Mouse (Mus musculus) liver (tissue): ENCODE measurements around the gene Nrn1l.

Source experiments
- DNase-seq: peaks from one replicate; pipeline ENCODE4 v3.0.0-alpha.2; 2020; ENCODE audit warnings: mixed read lengths

Nrn1l gene

DNA sequence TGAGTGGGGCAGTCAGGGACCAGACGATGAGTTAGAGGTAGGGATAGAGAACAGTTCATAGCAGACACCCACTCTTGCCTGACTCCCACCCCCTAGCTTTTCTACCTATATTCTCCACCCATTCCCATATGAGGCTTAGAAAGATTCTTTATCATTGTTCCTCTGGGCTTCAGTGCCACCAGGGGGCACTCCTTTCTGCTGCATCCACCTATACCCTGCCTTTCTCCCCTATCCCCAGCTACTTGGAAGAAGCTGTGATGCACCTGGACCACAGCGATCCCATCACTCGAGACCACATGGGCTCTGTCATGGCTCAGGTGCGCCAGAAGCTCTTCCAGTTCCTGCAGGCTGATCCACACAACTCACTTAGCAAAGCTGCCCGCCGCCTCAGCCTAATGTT lies 935 bp upstream of the Nrn1l start:
- no peak for DNase-seq

GRCm38 (mm10) chr8:105897801-105898480 lies 4.6 kb downstream of the Nrn1l start:
- no peak for DNase-seq

DNA sequence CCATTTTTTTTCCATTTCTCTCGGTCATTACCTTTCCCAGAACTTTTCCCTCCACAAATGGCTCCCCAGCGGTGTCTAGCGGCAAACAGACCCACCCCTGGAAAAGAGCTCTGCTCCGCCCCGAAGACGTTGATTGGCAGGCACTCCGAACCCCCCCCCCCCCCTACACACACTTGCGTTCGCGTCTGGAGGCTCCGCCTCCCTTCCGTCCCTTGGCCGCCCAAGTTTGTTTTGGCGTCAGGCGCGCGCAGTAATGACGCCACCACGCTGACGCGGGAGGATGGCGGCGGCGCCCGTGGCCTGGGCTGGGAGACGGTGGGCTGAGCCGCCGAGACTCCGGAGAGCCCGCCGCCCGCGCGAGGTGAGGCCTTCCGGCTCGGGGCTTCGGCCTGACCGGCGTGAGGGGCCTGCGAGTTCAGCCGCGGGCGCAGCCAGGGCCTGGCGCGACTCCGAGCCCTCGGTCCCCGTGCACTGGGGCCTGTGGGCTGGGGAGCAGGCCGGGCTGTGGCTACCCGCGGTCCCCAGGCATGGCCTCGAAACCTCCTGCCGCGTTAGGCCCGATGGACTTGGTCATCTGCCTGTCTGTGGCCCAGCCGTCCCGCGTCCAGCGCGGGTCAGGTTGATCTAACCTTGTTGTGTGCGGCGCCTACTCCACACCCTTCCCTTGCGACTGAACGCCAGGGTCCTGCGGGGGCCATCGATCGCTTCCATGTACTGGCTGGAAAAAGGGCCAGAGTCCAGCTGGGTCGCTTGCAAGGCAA lies 7.0 kb downstream of the Nrn1l start, which contains the start of gene Pskh1:
Pskh1 (plus strand) TSS at position 262 of the 761 bp plus-strand sequence.
- peak; percentile 96 for DNase-seq

DNA sequence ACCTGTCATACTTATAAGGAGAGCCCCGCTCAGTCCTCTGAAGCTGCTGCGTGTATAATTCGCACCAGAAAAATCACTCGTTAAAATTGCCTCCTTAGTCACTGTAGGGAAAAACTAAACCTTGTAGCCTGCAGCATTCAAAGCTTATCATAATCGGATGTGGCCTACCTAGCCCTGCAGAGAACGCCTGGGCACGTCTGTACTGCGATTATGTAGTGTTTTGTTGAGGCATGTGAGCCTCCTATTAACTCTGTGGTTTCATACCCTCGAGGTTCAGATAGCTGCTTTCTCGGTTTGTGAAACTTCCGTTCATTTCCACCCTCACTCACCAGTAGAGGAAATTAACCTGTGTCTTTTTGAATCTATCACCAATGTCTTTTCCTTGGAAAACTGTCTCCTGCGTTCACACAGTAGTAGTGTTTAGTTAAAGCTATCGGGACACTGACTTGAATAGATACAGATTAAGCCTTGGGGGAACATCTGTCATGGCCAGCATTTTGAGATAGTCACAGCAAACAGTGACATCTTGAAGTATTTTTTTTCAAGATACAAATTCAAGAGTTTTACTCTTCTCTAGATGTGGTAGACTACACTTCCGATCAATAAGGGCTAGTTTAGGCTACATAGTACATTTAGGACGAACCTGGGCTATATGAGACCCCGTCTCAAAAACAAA lies 7.7 kb downstream of the Nrn1l start:
- no peak for DNase-seq

GRCm38 (mm10) chr8:105919390-105919789 lies 26.0 kb downstream of the Nrn1l start:
- no peak for DNase-seq

- DNase-seq: no peak
These were observed 31.8 kb downstream of the Nrn1l start for GRCm38 (mm10) chr8:105925123-105925522.

- DNase-seq: peak; percentile 85
These were observed 37.2 kb downstream of the Nrn1l start for GRCm38 (mm10) chr8:105930602-105931001.

DNA sequence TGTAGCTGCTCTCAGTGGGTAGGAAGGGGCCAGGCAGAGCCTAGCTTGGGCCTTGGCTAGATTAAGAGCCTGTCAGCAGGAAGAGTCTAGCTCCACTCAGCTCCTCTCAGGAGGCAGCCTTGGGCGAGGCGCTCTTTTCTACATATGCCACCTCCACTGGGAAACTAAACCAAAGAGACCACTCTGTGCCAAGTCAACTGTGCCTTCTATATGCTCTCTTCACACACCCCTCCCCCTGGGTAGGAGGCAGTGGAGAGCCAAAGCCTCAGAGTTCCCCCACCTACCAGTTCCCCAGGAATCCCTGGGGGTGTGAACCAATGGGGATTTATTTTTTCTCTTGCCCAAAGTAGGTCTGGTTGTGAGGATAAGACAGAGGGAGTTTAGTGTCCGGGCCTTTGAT lies 37.9 kb downstream of the Nrn1l start:
- DNase-seq: no peak

GRCm38 (mm10) chr8:105932525-105932924 lies 39.2 kb downstream of the Nrn1l start:
- no peak for DNase-seq

DNA sequence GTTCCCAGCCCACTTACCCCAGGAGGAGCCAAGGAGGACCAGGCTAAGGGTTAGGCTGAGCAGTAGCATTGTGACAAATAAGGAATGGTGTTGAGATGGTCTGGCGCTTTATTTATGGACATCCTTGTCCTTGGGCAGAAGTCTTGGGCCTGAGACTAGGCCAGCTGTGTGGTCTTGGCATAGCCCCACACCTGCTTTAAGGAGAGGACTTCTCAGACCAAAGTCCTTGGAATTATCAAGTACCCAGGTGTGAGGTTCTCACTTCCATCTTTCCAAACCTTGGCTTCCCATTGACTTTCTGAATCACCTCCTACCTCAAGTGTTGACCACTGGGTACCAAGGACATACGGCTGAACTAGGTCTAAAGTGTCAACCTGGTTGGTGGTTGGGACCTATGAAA lies 40.4 kb downstream of the Nrn1l start, which contains the start of gene Ctrl:
Ctrl (minus strand) TSS at position 101 of the 400 bp plus-strand sequence.
- no peak for DNase-seq

DNA sequence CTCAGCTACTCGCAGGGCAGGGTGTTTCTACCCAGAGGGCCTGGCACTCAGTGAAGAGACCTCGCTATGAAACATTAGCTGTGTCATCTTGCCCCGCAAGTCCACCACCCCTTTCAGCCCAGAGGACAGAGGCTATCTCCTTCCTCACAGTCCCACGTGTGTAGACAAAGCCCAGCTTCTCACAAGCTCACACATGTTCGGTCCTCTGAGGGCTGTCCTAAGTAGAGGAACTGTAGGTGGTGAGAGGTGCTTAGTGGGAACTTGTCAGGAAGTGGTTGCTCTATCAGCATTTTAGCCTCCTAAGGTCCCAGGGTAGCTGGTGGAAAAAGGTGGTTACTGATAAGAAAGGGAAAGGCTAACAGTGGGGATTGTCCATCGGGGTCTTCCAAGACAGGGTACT lies 41.7 kb downstream of the Nrn1l start:
- DNase-seq: no peak

DNA sequence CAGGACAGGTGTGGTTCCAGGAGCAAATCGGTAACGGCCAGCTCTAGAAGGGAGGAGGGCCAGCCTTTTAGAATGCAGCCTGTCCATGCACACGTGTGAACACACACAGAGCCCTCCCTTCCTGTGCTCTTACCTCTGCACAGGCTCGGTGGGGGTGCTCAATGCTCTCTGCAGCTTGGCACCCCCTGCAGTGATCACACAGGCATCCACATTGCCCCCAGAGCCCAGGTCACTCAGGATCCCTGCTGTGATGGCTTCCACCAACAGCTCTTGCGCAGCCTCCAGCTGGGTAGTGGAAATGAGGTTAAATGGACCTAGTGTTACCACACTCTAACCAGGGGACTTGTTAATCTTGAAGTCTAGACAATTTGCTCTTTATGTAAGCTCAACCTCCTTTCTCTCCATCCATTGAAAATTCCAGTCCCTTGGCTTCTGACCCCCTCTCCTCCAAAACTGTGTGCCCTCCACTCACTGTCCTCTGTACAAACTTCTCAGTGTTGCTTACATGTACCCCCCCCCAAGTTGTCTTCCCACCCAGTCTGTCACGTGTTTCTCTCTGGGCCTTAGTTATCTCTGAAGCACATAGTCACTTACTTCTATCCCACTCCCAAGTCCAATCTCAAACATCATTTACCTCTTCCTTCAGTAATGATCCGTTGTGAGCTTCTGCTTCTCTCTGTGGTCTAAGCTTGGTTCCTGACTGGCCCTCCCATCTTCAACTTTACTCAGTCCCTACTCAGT lies 42.7 kb downstream of the Nrn1l start:
- DNase-seq: no peak

DNA sequence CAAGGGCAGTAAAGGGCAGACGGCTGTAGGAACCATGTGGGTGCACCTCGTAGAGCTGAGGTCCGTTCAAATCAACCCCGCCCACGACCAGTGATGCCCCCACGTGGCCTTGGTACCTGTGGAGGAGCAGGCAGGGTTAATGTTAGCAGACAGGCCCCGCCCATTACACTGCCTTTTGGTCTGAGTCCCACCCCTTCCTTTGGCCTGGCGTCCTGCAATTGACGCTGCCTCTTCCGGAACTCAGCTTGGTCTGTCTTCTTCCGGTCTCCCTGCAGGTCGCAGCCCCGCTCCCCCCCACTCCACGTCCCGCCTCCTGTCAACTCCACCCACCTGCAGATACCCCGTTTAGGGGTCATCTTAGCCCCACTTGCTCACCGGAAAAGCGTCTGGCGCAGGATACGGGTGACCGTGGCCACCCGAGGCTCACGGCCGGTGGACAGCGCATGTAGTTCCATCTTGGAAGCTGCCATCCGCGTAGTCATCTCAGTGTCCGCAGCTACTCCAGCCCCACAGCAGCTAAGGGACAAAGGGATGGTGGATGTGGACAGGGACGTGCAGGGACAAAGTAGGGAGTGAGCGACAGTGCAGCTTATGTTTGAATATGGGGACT lies 43.6 kb downstream of the Nrn1l start:
- DNase-seq: peak; percentile 92

GRCm38 (mm10) chr8:105937496-105938305 lies 44.3 kb downstream of the Nrn1l start:
- DNase-seq: peak; percentile 56

GRCm38 (mm10) chr8:105938306-105938669 lies 44.9 kb downstream of the Nrn1l start, which contains the start of gene Psmb10:
Gene Psmb10 (minus strand): TSS chr8:105938444.
- DNase-seq: peak; percentile 46

- DNase-seq: no peak
These were observed 48.7 kb downstream of the Nrn1l start for GRCm38 (mm10) chr8:105942026-105942425.

GRCm38 (mm10) chr8:105942542-105942941 lies 49.2 kb downstream of the Nrn1l start:
- DNase-seq: peak; percentile 51

DNA sequence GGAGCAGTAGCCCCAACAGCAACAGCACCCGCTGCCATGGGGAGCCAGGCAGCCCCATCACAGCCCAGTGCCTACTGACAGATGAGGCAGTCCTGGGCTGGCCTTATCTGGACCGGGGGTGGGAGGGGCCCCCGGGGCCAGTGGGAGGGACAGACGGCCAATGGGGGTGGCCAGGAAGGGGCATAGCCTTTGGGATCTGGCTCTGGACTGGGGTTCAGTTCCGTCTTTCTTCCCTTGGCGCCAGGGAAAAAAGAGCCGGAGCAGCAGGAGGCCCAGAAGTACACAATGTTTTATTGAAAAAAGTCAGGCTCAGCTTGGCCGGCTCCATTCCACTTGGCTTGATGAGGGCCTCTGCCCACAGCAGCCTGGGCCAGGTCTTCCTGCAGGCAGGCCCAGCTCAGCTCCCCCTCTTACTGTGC lies 50.0 kb downstream of the Nrn1l start, which contains the start of gene Lcat:
Lcat (minus strand) TSS at position 62 of the 419 bp plus-strand sequence.
- peak; percentile 66 for DNase-seq
